Mouse (Mus musculus) cortical plate, adult 2 months (tissue): Measurements from ENCODE around the gene Foxp1.

Experiments used
- CTCF ChIP-seq: fragments of 200-500 bp; IDR thresholded peaks from 2 replicates; pipeline ENCODE4 v1.5.1; 2011; ENCODE audit warnings: mild to moderate bottlenecking, control low read depth, low read length; ENCODE audit not compliant: insufficient read depth; ENCODE audit errors: extremely low read depth
- POLR2A ChIP-seq: fragments of 200-500 bp; IDR thresholded peaks from 2 replicates; pipeline ENCODE4 v1.6.1; 2011; ENCODE audit warnings: mild to moderate bottlenecking, low read length, control low read depth; ENCODE audit not compliant: insufficient read depth; ENCODE audit errors: extremely low read depth

DNA sequence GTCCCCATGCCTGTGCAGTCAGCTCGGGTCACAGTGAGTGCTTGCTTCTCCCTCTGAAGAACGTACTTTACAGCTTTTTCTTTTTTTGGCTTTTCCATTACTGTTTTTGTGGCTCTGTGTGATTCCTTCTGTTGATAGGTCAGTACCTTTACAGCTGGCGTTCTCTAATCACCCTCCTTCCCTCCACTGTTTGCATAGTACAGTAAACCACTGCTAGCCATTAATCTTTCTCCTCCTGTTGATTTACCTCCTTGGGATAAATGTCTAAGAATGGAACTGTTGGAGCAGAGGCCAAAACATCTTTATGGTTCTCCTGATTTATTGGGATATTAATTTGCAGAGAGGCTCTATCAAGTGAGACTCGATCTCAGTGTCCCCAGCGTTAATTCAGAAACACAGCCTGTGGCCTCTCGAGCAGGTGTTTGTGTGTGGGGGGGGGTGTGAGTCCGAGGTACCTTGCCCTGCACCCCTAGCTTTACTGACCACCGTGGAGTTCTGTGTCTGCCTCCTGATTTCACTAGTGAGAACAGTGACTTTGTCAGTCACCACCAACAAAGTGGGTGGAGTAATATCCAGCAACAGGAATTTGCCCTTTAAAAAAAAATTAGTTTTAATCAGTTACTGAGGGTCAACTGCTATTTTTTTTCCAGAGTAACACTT lies 590.5 kb downstream of the Foxp1 start:
- TF ChIP-seq CTCF (no peak), POLR2A (no peak)
